10 mouse cellular contexts compared by ENCODE assay signal in the genomic region with DNA sequence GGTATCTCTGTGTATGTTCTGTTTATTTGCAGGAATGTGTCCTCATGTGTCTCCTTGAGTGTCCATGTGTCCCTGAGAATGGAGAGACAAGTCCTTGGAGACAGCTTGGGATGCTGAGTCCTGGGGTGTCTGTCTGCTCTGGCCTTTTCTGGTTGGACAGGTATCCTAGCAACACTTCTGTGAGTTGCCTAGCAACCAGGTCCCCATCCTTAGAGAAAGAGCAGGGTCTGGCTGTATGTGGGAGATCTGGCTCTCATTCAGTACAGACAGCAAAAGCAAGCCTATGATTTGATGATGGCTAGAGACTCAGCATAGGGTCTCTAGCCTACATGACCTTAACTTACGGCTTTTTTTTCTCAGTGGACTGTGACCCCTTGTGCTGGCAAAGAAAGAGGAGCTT. TPM values are rescaled to one million over a fixed set of nuclear protein-coding genes. Genes with fewer than 3 reads are reported as not detected.
DNase-seq lines count a peak whose midpoint lies in the region; ATAC-seq lines count a peak whose summit lies in the region.
"Had no signal": no experiment of that assay in that cellular context is flagged by ENCODE, and none has a peak within 500 bp of the region (broad histone marks: within the 10 kb centered on the region; RNA-seq: fewer than 3 reads in every experiment).

No protein-coding gene starts in this region.

- no peak for DNase-seq in cerebellum, postnatal 4 days (ENCODE audit: low spot score in 2 of 2)
- peak; percentile 69 for DNase-seq in brain, embryonic 18.5 days (ENCODE audit: low read depth, low spot score)
- peak; percentile 59 for DNase-seq in hindbrain, embryonic 14.5 days (ENCODE audit: low spot score)
- DNase-seq in ovary, adult 18-20 months (ENCODE audit: low spot score): no peak
- no peak for DNase-seq in lung, adult 18-20 months
- DNase-seq: kidney, adult 18-20 months had no signal

- peak overlapping the region; percentile 83 for H3K4me2 ChIP-seq in hindbrain, embryonic 14.5 days (replicated peaks)
- H3K4me2 ChIP-seq in midbrain, embryonic 15.5 days: peak overlapping the region; percentile 87
- no peak overlapping the region for H3K4me2 ChIP-seq in kidney, embryonic 15.5 days
- H3K4me2 ChIP-seq: liver, embryonic 15.5 days had no signal

- H3K4me3 ChIP-seq in hindbrain, embryonic 14.5 days (replicated peaks; ENCODE audit: low read length): 0 out of 2 replicates have a peak overlapping the region, but pooled peaks have one; percentile 6
- peak overlapping the region; percentile 62; the same call in 1 of the 2 replicates for H3K4me3 ChIP-seq in midbrain, embryonic 15.5 days
- H3K4me3 ChIP-seq in kidney, embryonic 15.5 days (replicated peaks): no peak overlapping the region
- H3K4me3 ChIP-seq: liver, embryonic 15.5 days had no signal

- 23% methylated on average over 1 of the region's 1 CpGs for WGBS in hindbrain, embryonic 14.5 days
- 41% methylated on average over 1 of the region's 1 CpGs for WGBS in midbrain, embryonic 15.5 days
- WGBS in kidney, embryonic 15.5 days: 76% methylated on average over 1 of the region's 1 CpGs

- peaks cover 36% of the 10 kb centered on the region for H3K4me1 ChIP-seq in hindbrain, embryonic 14.5 days (replicated peaks; ENCODE audit: control insufficient read depth, insufficient read depth, low read length)
- peaks cover 48% of the 10 kb centered on the region for H3K4me1 ChIP-seq in midbrain, embryonic 15.5 days
- no peaks in the 10 kb centered on the region for H3K4me1 ChIP-seq in kidney, embryonic 15.5 days
- H3K4me1 ChIP-seq: liver, embryonic 15.5 days had no signal

- peak; percentile 61; the same call in 1 of the 2 replicates for ATAC-seq in cerebellum, adult (ENCODE audit: insufficient number of reproducible peaks, low FRiP score, low TSS enrichment)
- ATAC-seq in hindbrain, embryonic 14.5 days (ENCODE audit: low FRiP score): peak; percentile 81
- ATAC-seq in midbrain, embryonic 15.5 days (replicated peaks): peak; percentile 90
- ATAC-seq in kidney, embryonic 15.5 days (replicated peaks; ENCODE audit: low FRiP score): no peak

- H3K27ac ChIP-seq in hindbrain, embryonic 14.5 days: peak overlapping the region; percentile 97
- H3K27ac ChIP-seq in midbrain, embryonic 15.5 days: peak overlapping the region; percentile 94
- no peak overlapping the region for H3K27ac ChIP-seq in kidney, embryonic 15.5 days
- H3K27ac ChIP-seq: liver, embryonic 15.5 days had no signal

- H3K36me3 ChIP-seq in hindbrain, embryonic 14.5 days (replicated peaks; ENCODE audit: control insufficient read depth, insufficient read depth): peaks cover 3% of the 10 kb centered on the region
- H3K36me3 ChIP-seq in midbrain, embryonic 15.5 days (replicated peaks): peaks cover 2% of the 10 kb centered on the region; the same call in 1 of the 2 replicates
- H3K36me3 ChIP-seq in kidney, embryonic 15.5 days: no peaks in the 10 kb centered on the region
- H3K36me3 ChIP-seq: liver, embryonic 15.5 days had no signal

- H3K9ac ChIP-seq in hindbrain, embryonic 14.5 days: peak overlapping the region; percentile 75
- H3K9ac ChIP-seq in midbrain, embryonic 15.5 days: 0 out of 2 replicates have a peak overlapping the region, but pooled peaks have one; percentile 77
- H3K9ac ChIP-seq in kidney, embryonic 15.5 days: no peak overlapping the region
- H3K9ac ChIP-seq: liver, embryonic 15.5 days had no signal

- H3K9me3 ChIP-seq in hindbrain, embryonic 14.5 days (ENCODE audit: control insufficient read depth, low read length): no peaks in the 10 kb centered on the region
- H3K9me3 ChIP-seq in midbrain, embryonic 15.5 days: no peaks in the 10 kb centered on the region
- no peaks in the 10 kb centered on the region for H3K9me3 ChIP-seq in kidney, embryonic 15.5 days (replicated peaks)
- H3K9me3 ChIP-seq: liver, embryonic 15.5 days had no signal

- H3K27me3 ChIP-seq in hindbrain, embryonic 14.5 days (ENCODE audit: control insufficient read depth, insufficient read depth, low read length): no peaks in the 10 kb centered on the region
- no peaks in the 10 kb centered on the region for H3K27me3 ChIP-seq in midbrain, embryonic 15.5 days (replicated peaks)
- H3K27me3 ChIP-seq in kidney, embryonic 15.5 days: peaks cover 6% of the 10 kb centered on the region; the same call in 1 of the 2 replicates
- H3K27me3 ChIP-seq: liver, embryonic 15.5 days had no signal

RNA-seq across cellular contexts. Expression of a gene that starts 1.1 kb away (rescaled TPM):
- polyA plus RNA-seq in hindbrain, embryonic 14.5 days (2014; fragmentation: Nextera tagmentation; extraction: Ambion mirVana): 102 and 108 TPM in 2 replicates
- 106 and 107 TPM in 2 replicates for polyA plus RNA-seq in midbrain, embryonic 15.5 days (2015; fragmentation: Nextera tagmentation; extraction: Ambion mirVana)
- 0.36 and 1.9 TPM in 2 replicates for polyA plus RNA-seq in kidney, embryonic 15.5 days (2015; fragmentation: Nextera tagmentation; extraction: Ambion mirVana)

RNA-seq across cellular contexts. Expression of a gene that starts 15.5 kb away (rescaled TPM):
- polyA plus RNA-seq in hindbrain, embryonic 14.5 days (2014; fragmentation: Nextera tagmentation; extraction: Ambion mirVana): not detected in 2 replicates
- polyA plus RNA-seq in midbrain, embryonic 15.5 days (2015; fragmentation: Nextera tagmentation; extraction: Ambion mirVana): not detected in 2 replicates
- 0.22 TPM in 1 of 2 replicates, not detected in the other for polyA plus RNA-seq in kidney, embryonic 15.5 days (2015; fragmentation: Nextera tagmentation; extraction: Ambion mirVana)
- polyA plus RNA-seq: liver, embryonic 15.5 days had no signal

RNA-seq across cellular contexts. Expression of a gene that starts 20.0 kb away (rescaled TPM):
- polyA plus RNA-seq in hindbrain, embryonic 14.5 days (2014; fragmentation: Nextera tagmentation; extraction: Ambion mirVana): 69.0 and 73.0 TPM in 2 replicates
- 65.4 and 67.3 TPM in 2 replicates for polyA plus RNA-seq in midbrain, embryonic 15.5 days (2015; fragmentation: Nextera tagmentation; extraction: Ambion mirVana)
- polyA plus RNA-seq in kidney, embryonic 15.5 days (2015; fragmentation: Nextera tagmentation; extraction: Ambion mirVana): 56.6 and 61.7 TPM in 2 replicates

RNA-seq across cellular contexts. Expression of a gene that starts 33.6 kb away (rescaled TPM):
- polyA plus RNA-seq in hindbrain, embryonic 14.5 days (2014; fragmentation: Nextera tagmentation; extraction: Ambion mirVana): 40.6 and 50.4 TPM in 2 replicates
- polyA plus RNA-seq in midbrain, embryonic 15.5 days (2015; fragmentation: Nextera tagmentation; extraction: Ambion mirVana): 52.2 and 54.5 TPM in 2 replicates
- polyA plus RNA-seq in kidney, embryonic 15.5 days (2015; fragmentation: Nextera tagmentation; extraction: Ambion mirVana): 25.6 and 25.9 TPM in 2 replicates

RNA-seq across cellular contexts. Expression of a gene that starts 42.3 kb away (rescaled TPM):
- polyA plus RNA-seq in hindbrain, embryonic 14.5 days (2014; fragmentation: Nextera tagmentation; extraction: Ambion mirVana): 19.3 and 20.9 TPM in 2 replicates
- 18.3 and 19.7 TPM in 2 replicates for polyA plus RNA-seq in midbrain, embryonic 15.5 days (2015; fragmentation: Nextera tagmentation; extraction: Ambion mirVana)
- 48.1 and 49.9 TPM in 2 replicates for polyA plus RNA-seq in kidney, embryonic 15.5 days (2015; fragmentation: Nextera tagmentation; extraction: Ambion mirVana)

Comparison
In these comparisons a context has a peak if more than half of its experiments do, and no peak if none do; other contexts are left out.
1. DNase-seq: peak in brain, embryonic 18.5 days (single experiment) and hindbrain, embryonic 14.5 days (single experiment); none in cerebellum, postnatal 4 days (0 of 2), ovary, adult 18-20 months (single experiment) and lung, adult 18-20 months (0 of 2).
2. RNA of a gene that starts 1.1 kb away (polyA plus RNA-seq): 106 to 107 TPM in midbrain, embryonic 15.5 days and 102 to 108 TPM in hindbrain, embryonic 14.5 days; 0.36 to 1.9 TPM in kidney, embryonic 15.5 days; every median in the first group is over 10 times any median in the second.